Mouse (Mus musculus): ENCODE results near the gene Izumo4. TPM values are rescaled to one million over a fixed set of nuclear protein-coding genes. Genes with fewer than 3 reads are reported as not detected.

Izumo4 gene
- polyA plus RNA-seq, 1 experiment from 2014 or later: 12.0 TPM

- ChIA-PET POLR2A (no interaction called here), CTCF (interaction anchor here (1.1 to 2.6 kb wide), 8 partner anchors 15 to 118 kb away, joined by 3 to 12 read pairs (median 6); no protein-coding TSS in a partner anchor)
- ATAC-seq (no peak), DNase-seq (ENCODE audit: low read depth, low spot score) (no peak)
- TF ChIP-seq CTCF (IDR thresholded peaks at IDR 0.05): no peak
- H3K27me3 ChIP-seq: no peaks in the 10 kb centered on the region
- in situ Hi-C loops (cut with MboI; ENCODE audit: low pct_unique_long_range_greater_than_20kb): loop anchor here (25.0 kb wide), 1 partner anchor 247 kb away; the partner anchor contains the start of gene Tcf3
Observed at GRCm38 (mm10) chr10:80684214-80684613, 17.8 kb upstream of the Izumo4 start.

DNA sequence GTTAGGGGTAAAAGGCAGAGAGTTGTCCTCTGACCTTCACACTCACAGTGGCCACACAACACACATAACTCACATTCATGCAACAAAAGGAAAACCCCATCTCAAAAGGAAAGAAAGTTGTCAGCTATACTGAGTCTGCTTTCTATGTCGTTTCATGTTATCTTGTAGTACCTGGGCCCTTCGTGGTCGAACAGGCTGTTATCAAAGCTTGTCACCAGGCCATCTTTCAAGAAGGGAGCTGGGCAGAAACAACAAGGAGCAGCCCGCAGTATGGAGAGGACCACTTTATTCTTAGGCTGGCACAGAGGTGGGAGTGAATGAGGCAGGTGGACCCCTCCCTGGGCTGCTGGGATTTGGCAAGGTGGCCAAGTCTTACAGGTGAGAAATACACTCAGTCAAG, 17.0 kb upstream of the Izumo4 start:
- in situ Hi-C loops (cut with MboI; ENCODE audit: low pct_unique_long_range_greater_than_20kb): loop anchor here (5.0 to 25.0 kb wide), 2 partner anchors 108 to 248 kb away; partner anchors contain the start of genes Klf16 and Tcf3
- CTCF ChIA-PET: interaction anchor here (1.1 to 2.6 kb wide), 5 partner anchors 14 to 119 kb away, joined by 4 to 12 read pairs (median 7); no protein-coding TSS in a partner anchor
- ATAC-seq (no peak), DNase-seq (ENCODE audit: low read depth, low spot score) (no peak)
- no peak for TF ChIP-seq CTCF (IDR thresholded peaks at IDR 0.05)
- no peaks in the 10 kb centered on the region for H3K27me3 ChIP-seq
- POLR2A ChIA-PET: no interaction called here

DNA sequence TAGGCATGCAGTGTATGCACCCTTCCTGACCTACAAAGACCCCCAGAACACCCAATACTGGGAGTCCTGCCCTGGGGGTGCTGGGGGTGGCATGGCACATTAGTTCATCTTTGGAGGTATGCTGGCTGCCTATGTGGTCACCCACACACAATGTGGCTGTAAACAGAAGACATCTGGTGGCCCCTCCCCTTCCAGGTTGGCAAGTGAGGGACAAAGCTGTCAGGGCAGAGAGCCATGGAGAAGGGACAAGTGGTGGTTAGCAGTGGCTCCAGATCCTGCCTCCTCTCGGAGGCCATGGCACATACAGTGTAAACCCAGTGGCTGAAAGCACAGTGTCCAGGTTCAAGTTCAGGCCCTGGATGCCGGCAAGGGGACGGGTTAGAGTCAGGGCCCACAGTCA, 15.4 kb upstream of the Izumo4 start:
- ChIA-PET CTCF (no interaction called here), POLR2A (no interaction called here)
- H3K27me3 ChIP-seq: no peaks in the 10 kb centered on the region
- DNase-seq (ENCODE audit: low read depth, low spot score) (no peak), ATAC-seq (no peak)
- in situ Hi-C loops (cut with MboI; ENCODE audit: low pct_unique_long_range_greater_than_20kb): loop anchor here (5.0 to 25.0 kb wide), 2 partner anchors 109 to 249 kb away; partner anchors contain the start of genes Klf16 and Tcf3
- TF ChIP-seq CTCF (IDR thresholded peaks at IDR 0.05): no peak

DNA sequence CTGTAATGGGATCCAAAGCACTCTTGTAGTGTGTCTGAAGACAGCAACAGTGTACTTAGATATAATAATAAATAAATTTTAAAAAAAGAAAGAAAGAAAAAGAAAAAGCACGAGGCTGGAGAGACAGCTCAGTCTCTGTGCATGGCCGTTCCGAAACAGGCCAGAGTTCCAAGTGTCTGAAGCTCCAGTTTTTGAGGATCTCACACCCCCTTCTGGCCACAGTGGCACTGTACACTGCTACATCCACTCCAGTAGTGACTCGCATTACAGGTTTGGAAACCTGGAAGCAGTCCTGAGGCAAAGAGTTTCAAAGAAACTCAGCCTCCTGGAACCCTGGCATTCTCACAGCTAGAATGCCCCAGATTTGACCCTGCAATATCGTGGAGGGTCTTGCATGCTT, 14.1 kb upstream of the Izumo4 start:
- no peak for TF ChIP-seq CTCF (IDR thresholded peaks at IDR 0.05)
- ChIA-PET POLR2A (interaction anchor here (1.1 kb wide), 1 partner anchor 110 kb away, joined by 3 read pairs; no protein-coding TSS in a partner anchor), CTCF (interaction anchor here (0.8 to 1.8 kb wide), 11 partner anchors 9 to 126 kb away, joined by 3 to 15 read pairs (median 6); partner anchors contain the start of genes Btbd2, Mknk2 and Rexo1)
- ATAC-seq (no peak), DNase-seq (ENCODE audit: low read depth, low spot score) (no peak)
- in situ Hi-C loops (cut with MboI; ENCODE audit: low pct_unique_long_range_greater_than_20kb): loop anchor here (5.0 to 25.0 kb wide), 2 partner anchors 111 to 251 kb away; partner anchors contain the start of genes Klf16 and Tcf3
- H3K27me3 ChIP-seq: no peaks in the 10 kb centered on the region

DNA sequence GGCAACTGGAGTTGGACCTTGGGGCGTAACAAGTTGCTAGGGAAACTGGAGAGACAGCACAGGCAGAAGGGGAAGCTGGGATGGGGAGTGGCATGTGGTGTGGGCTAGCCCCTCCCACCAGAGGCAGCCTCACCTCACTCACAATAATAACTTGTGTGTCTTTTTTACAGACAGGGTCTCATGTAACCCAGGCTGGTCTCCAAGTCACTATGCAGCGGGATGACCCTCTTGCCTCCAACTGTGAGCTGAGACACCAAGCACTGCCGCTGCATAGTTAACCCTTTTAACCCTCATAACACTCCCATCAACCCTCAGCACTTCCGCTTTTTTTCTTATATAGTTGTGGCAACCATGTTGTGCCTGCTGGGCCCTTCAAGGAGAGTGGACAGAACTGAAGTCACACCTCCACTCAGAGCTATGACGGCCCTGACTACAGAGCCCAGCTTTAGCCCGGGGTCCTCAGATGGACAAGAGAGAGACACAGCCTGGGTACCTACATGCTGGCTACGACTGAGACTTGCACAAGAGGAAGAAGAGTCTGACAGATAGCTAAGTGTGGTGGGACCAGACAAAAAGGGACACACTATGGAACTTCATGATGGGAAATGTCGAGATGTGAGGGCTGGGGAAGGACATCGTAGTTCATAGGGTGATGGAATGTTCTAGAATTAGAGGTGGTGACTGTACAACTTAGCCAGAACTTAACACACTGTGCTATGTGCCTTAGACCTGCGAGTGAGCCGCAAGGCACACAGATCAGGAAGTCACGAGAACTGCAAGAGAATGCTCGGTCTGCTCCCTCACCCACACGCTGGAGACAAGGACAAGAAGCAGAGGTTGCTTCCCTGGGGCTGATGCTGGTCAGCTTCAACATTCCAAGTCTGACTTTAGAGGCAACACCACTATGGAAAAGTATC, 9.5 kb upstream of the Izumo4 start:
- in situ Hi-C loops (cut with MboI; ENCODE audit: low pct_unique_long_range_greater_than_20kb): loop anchor here (25.0 kb wide), 1 partner anchor 255 kb away; the partner anchor contains the start of gene Tcf3

DNA sequence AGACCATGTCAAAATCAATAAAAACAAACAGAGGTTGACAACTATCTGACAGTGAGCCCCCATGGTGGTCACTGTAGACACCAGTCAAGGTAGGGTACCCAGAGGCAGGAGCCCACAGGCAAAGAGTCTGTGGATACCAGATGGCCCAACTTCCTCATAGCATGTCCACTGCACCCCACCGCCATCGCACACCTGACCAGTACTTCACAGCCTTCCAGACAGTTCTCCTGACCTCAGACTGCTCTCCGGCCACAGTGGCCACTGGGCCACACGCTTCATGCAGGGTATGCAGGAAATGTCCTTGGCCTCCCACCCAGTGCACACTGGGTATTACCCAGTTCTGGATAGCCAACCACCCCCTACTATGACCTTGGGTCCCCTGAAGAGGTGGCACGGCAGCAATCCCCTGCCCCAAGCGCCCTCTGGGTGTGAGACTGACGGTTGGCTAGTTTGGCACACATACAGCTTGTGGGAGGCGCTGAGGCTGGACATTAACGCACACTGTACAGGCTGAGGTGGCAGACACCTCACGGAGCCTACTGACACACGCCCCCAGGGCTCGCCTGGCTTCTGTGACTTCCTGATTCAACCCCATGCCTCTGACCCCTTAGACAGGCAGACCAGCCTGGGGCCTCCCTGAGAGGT, 8.5 kb upstream of the Izumo4 start:
- in situ Hi-C loops (cut with MboI; ENCODE audit: low pct_unique_long_range_greater_than_20kb): loop anchor here (25.0 kb wide), 1 partner anchor 256 kb away; the partner anchor contains the start of gene Tcf3

More for the DNA sequence above, 9.5 kb upstream of the Izumo4 start:
- H3K27me3 ChIP-seq: no peaks in the 10 kb centered on the region
- CTCF ChIA-PET: interaction anchor here (0.8 kb wide), 1 partner anchor 11 kb away, joined by 3 read pairs; no protein-coding TSS in a partner anchor
- no peak for DNase-seq (ENCODE audit: low read depth, low spot score)
- no peak for ATAC-seq
- no peak for TF ChIP-seq CTCF (IDR thresholded peaks at IDR 0.05)
- POLR2A ChIA-PET: no interaction called here

GRCm38 (mm10) chr10:80694159-80694938, 7.6 kb upstream of the Izumo4 start:
- in situ Hi-C loops (cut with MboI; ENCODE audit: low pct_unique_long_range_greater_than_20kb): loop anchor here (25.0 kb wide), 1 partner anchor 257 kb away; the partner anchor contains the start of gene Tcf3

More for the DNA sequence above, 8.5 kb upstream of the Izumo4 start:
- H3K27me3 ChIP-seq: no peaks in the 10 kb centered on the region
- no peak for TF ChIP-seq CTCF (IDR thresholded peaks at IDR 0.05)
- CTCF ChIA-PET: no interaction called here
- DNase-seq (ENCODE audit: low read depth, low spot score): no peak
- POLR2A ChIA-PET: no interaction called here
- ATAC-seq: no peak

GRCm38 (mm10) chr10:80695186-80695585, 6.8 kb upstream of the Izumo4 start:
- H3K27me3 ChIP-seq: no peaks in the 10 kb centered on the region
- CTCF ChIA-PET: interaction anchor here (1.2 kb wide), 1 partner anchor 47 kb away, joined by 3 read pairs; no protein-coding TSS in a partner anchor
- ATAC-seq: no peak
- in situ Hi-C loops (cut with MboI; ENCODE audit: low pct_unique_long_range_greater_than_20kb): loop anchor here (25.0 kb wide), 1 partner anchor 258 kb away; the partner anchor contains the start of gene Tcf3
- DNase-seq (ENCODE audit: low read depth, low spot score): no peak
- no peak for TF ChIP-seq CTCF (IDR thresholded peaks at IDR 0.05)
- POLR2A ChIA-PET: no interaction called here

More at GRCm38 (mm10) chr10:80694159-80694938, 7.6 kb upstream of the Izumo4 start:
- ChIA-PET CTCF (no interaction called here), POLR2A (no interaction called here)
- DNase-seq (ENCODE audit: low read depth, low spot score) (no peak), ATAC-seq (no peak)
- TF ChIP-seq CTCF (IDR thresholded peaks at IDR 0.05): no peak
- no peaks in the 10 kb centered on the region for H3K27me3 ChIP-seq

- ATAC-seq (no peak), DNase-seq (ENCODE audit: low read depth, low spot score) (no peak)
- no peak for TF ChIP-seq CTCF (IDR thresholded peaks at IDR 0.05)
- ChIA-PET CTCF (interaction anchor here (0.9 to 1.2 kb wide), 2 partner anchors 8 to 47 kb away, joined by 3 to 4 read pairs; no protein-coding TSS in a partner anchor), POLR2A (interaction anchor here (1.3 kb wide), 1 partner anchor 42 kb away, joined by 3 read pairs; no protein-coding TSS in a partner anchor)
- in situ Hi-C loops (cut with MboI; ENCODE audit: low pct_unique_long_range_greater_than_20kb): loop anchor here (25.0 kb wide), 1 partner anchor 259 kb away; the partner anchor contains the start of gene Tcf3
- no peaks in the 10 kb centered on the region for H3K27me3 ChIP-seq
Observed at GRCm38 (mm10) chr10:80695801-80696501, 6.0 kb upstream of the Izumo4 start.
